Mouse (Mus musculus) cerebellum, adult 18-20 months (tissue): ENCODE measurements around the gene Rpap1.
"Not testable (repeated sequence)": the region's sequence is repeated elsewhere in the genome, so short reads cannot be mapped to it uniquely, and the experiment has no call there.

Source experiments
- DNase-seq, 2 experiments: peaks; one replicate each; pipeline ENCODE4 v3.0.0; 2021

Gene Rpap1

DNA sequence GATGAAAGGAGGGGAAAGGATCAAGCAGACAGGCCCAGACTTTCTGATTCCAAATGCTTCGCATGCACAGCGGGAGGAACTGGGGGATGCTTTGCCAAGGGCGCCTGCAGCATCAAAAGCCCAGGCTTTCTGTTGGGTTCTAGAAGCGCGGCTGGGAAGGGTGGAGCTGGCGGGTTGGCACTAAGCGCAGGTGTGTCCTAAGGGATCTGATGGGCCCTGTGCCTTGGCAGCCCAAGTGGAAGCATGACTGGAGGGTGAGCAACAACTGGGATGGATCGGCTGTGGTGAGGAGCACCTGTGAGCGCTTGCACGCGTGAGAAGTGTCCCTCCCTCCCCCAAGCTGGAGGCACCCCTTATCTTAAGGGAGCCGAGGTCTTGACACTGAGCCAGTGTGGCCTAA lies 50.2 kb downstream of the Rpap1 start:
- DNase-seq = no peak

DNA sequence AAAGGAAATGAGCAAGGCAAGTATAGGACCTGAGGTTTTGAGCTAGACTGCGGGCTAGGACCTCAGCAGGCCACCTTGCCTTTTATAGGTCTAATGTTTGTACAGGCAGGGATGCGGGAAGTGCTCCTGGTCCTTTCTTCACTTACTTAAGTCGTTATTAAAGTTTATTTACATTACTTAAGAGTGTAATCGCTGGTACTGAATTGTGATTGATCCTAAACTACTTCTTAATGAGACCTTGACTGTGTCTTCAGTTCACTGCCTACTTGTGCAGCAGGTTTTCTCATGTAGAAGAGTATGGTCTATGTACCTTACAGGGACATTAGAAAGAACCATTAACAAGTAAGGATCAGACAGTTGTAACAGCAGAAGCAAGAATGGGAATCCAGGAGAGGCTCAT lies 56.6 kb downstream of the Rpap1 start:
- no peak for DNase-seq

DNA sequence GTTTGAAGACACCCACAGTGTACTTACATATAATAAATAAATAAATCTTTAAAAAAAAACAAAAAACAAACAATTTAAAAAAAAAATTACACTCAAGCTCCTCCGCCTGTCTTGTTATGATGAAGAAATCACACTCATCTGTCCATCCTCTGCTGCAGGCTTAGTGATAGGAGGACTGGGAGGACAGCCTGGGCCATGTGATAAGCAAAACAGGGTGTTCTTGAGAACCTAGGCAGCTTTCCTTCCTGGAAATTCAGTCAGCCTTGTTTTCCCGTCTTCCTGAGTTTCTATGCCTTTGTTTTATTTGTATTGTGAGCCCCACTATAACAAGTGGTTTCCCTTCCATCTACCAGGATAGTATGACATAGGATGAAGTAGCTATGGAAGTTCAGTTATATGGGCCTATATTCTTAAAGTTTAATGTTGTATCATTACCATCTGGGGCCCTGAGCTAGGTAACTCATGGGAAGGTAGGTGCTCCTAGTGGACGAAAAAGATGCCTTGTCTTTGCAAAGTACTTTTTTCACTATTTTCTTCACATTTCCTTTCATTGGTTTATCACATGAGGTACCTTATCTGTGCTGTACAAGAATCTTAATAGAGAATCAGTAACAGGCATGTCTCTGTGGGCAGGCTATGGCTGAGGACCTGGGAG lies 59.4 kb downstream of the Rpap1 start:
- no peak for DNase-seq

DNA sequence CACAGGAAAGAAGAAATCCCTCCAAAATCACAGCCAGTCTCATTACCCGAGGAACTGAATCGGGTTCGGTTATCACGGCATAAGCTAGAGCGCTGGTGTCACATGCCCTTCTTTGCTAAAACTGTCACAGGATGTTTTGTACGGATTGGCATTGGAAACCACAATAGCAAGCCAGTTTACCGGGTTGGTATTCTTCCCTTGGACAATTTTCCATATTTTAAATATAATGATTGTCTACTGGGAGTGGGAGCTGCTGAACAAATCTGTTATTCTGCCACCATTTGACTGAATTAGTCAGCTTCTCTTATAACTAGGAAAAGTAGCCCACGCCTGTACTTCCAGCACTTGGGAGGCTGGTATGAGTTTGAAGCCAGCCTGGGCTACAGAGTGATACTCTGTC lies 66.3 kb downstream of the Rpap1 start:
- no peak for DNase-seq

DNA sequence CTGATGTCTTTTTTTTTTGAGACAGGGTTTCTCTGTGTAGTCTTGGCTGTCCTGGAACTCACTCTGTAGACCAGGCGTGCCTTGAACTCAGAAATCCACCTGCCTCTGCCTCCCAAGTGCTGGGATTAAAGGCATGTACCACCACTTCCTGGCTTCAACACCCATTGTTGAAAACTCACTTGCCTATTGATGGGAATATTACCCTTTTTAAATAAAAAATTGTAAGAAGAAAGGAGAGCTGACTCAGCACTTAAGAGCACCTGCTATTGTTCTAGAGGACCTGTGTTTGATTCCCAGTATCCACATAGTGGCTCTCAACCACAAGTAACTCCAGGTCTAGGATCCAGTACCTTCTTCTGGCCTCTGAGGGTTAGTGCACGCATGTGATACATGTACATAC lies 71.5 kb downstream of the Rpap1 start:
- DNase-seq = not testable (repeated sequence)
